Mouse (Mus musculus) neutrophil, adult 5-6 weeks (primary cell): Measurements from ENCODE around the gene Ubtd2. TPM values are rescaled to one million over a fixed set of nuclear protein-coding genes. Genes with fewer than 3 reads are reported as not detected.

ENCODE experiments used
- ATAC-seq: fragments of 151-379, 151-347 bp; 2 replicates; pipeline ENCODE4 v1.8.0; 2017; ENCODE audit warnings: mild to moderate bottlenecking, moderate TSS enrichment; ENCODE audit not compliant: insufficient number of reproducible peaks, poor library complexity, low FRiP score, severe bottlenecking; ENCODE audit errors: extremely low read depth
- total RNA-seq: library from RNA; stranded (forward); fragments of 200-1000 nt; gene quantifications from 2 replicates; pipeline ENCODE4 v1.2.3, GENCODE M21; 2017

Ubtd2 gene
- total RNA-seq, 1 experiment from 2014 or later: 6.9 TPM

DNA sequence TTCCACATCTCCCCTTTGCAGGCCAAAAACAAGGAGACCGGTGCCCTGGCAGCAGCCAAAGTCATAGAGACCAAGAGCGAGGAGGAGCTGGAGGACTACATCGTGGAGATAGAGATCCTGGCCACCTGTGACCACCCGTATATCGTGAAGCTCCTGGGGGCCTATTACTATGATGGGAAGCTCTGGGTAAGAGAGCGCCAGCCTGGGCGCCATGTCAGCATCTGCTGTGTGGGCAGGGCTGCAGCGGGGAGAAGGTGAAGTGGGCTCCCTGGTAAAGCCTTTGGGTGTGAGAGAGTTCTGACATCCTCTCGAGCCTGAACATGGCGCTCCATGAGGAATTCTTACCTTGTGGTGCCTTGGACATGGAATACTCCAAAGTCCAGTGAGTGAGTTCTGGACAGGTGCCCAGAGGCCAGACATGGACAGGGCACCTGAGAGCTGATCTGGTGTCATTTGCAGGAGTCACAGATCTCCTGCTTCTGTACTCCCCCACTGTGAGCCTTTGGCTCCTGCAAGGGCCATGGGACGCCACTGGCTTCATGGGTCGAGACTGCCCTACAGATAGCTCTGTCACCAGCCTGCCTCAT lies 100.0 kb downstream of the Ubtd2 start:
- ATAC-seq: no peak

DNA sequence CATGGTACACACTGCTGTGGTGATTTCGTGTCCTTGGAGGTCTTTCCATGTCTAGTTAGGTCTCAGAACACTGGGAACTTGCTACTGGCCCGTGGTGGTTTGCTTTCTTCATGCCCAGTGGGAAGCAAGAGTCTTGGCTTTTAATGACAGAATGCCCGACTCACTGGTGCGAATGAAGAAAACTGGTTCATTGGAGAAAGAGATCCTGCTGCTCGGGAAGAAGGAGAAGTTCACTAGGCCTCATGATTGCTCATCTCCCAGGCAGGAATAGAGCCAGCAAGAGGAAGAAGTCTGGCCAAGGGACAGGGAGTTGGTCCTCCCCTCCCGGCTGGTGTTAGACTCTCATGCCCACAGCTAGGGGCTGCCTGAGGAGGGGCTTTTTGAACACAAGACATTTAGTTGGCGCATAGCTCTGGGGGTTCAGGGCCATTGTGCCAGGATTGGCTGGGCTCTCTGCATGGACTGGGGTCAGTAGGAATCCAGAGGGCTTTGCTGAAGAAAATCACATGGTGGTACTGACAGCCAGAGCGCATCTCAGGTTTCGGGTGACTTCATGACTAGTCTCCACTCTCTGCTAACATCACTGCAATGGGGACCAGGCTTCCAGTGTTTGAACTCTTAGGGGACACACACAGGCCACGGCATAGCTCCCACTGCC lies 101.3 kb downstream of the Ubtd2 start:
- ATAC-seq: no peak

DNA sequence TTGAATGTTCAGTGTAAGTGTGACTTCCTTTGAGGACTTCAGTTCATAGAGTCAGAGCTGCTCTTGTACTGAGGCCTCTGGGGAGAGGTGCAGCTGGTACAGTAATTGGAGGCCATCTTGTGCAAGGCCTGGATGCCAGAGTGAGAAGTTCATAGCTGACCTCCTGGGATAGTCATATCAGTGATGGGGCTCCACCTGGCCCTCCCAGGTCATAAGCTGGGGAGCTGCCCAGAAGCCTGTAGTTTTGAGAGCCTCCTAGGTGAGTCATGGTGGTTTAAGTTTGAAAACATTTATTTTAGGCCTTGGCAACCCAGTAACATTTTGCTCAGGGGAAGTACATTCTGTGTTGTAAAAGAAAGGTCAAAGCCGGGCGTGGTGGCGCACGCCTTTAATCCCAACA lies 102.9 kb downstream of the Ubtd2 start:
- peak; percentile 20; the same call in 1 of the 2 replicates for ATAC-seq

DNA sequence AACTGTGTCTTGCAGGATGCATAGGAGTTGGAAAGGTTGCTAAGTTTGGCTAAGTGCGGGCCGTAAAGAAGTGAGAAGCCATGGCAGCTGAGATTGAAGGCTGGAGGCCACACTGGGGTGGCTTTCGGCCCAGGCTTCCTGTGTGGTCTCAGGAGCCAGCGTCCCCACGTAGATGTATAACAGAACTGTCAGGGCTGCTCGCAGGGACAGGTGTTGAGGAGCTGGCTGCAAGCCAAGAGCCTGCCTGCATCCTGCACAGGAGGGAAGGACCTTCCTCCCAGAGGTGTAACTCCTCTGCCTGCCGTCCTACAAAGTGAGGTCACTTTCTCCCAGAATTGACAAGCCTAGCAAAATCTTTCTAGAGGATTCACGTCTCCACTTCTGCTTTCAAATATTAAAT lies 103.5 kb downstream of the Ubtd2 start:
- no peak for ATAC-seq

DNA sequence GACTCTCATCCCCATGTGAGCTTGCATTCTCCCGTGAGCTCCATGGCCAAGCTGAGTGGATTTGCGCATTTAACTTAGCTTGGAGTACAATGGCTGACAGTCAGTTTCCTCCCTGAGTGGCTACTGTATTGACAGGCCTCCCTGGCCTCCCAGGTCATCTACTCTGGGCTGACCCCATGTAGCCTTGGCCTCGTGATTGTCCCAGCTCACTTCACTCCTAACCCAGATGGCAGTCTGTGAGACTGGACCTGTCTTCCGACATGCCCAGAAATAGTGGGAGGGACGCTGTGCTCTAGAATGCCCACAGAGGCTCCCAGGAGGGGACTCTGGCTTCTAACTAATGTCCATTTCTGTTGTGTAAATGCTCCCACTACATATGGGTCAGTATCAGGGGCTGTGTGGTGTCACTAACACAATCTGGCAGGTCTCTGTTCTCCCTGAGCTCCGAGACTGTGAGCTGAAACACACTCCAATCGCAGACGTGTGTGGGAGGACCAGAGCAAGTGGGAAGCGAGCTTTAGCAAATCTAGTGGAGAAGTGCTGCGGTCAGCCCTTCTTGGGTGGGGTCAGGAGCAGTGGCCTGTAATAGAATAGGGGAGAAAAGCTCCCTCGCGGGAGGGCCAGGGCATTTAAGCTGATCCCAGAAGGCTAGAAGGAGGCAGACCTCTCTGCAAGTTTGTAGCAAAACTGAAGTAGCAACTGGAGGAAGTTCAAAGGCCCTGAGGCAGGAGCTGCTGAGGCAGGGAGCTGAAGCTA lies 105.0 kb downstream of the Ubtd2 start:
- no peak for ATAC-seq

DNA sequence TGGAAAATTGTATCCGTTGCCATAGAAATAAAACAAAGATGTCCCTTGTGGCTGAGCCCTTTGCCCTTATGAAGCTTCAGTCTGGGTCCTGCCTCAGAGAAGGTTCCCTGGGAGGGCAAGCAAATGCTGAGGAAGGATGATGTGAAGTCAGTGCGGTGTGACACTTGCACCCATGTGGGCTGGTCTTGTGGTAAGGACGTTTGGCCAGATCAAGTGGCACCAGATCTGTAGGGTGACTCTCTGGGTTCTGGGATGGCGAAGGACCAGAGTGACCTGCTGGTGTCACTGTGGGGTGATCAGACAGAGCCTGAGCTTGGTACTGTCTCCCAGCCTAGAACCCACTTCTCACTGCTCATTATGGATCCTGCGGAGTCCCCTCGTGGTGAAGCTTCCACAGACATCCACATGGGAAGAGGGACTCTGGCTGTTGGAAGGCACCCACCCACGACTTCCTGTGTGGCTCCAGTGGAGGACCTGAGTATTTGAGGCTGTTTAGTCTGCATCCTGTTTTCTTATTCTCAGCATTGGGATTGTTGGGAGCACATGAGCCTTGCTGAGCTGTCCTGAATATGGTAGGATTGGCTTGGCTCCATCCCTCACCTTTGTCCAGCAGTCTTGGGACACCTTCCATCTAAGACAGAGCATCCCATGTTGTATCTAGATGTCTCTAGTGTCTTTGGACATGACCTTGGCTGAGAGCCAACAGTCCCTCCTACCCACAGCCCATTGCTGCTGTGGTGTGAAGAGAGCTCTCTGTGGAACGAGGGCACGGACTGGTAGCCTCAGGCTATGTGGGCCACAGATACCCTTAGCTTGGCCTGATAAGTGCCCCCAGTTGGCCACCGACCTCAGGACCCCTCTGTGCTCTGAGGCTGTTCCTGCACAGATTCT lies 106.5 kb downstream of the Ubtd2 start:
- no peak for ATAC-seq

DNA sequence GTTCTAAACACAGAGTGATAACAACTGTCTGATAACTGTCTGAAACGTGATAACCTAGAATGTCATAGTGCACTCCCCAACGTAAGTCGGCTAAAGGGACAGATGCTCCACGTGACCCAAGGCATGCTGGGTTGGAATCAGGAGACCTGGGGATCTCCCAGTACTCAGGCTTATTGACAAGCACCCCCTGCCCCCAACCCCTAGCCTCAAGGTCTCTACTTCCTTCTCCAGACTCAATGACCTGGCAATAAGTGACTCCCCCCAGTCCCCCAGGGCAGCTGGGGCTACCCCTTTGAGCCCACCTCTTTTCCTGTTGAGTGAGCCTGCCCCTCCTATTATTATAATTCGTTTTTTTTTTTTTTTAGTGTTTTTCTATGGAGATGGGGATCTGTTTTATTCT lies 107.5 kb downstream of the Ubtd2 start:
- ATAC-seq: no peak

DNA sequence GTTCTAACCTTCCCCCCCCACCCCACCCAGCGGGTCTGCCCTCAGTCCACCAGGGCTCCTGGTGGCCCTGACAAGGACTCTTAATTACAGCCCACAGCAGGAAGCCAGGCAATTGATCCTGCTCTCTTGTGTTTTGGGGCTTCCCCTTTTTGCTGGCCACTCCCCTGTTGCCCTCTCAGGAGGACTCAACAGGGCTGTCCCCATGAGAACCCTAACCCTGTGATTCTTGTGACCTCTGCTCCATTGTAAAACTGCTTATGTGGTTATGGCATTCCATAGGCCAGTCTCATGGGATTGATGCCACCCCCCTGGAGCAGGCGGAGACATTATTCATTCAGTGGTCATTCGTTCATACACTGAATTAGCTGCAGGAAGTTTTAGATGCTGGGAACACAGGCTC lies 108.5 kb downstream of the Ubtd2 start:
- ATAC-seq: peak; percentile 49

DNA sequence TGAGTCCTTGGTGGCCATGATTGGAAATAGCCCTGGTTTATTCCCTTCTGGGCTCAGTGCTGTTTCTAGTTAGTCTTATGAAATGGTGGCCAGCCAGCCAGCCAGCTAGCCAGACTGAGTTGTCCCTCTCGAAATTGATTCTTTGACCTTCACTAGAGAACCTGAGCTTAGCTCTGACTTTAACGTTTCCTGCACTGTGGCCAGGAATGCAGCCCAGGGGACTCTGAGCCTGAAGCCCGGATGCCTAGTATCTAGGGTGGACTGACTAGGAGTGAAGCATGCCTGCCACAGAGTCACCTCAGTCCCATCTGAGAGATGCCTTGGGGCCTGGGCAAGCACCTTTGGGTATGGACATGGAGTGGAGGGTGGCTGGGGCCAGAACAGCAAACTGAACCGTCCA lies 109.5 kb downstream of the Ubtd2 start:
- ATAC-seq: no peak

DNA sequence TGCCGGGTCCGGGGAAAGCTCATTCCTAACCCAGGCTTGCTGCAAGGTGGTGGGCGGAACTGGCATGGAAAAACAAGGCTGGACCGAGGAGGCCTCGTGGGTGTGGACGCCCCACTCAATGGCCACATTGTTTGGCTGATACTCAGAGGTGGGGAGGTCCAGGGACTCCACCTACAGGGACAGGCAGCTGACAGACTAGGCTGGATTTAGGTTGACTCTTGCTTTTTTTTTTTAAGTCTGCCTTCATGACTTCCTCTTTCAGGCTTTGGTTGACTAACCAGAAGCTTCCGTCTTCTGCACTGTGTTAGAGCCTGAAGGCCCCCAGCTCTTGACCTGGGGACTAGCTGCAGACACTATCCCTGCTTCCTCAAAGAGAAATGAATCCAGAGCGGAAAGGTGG lies 109.9 kb downstream of the Ubtd2 start:
- peak; percentile 77 for ATAC-seq

DNA sequence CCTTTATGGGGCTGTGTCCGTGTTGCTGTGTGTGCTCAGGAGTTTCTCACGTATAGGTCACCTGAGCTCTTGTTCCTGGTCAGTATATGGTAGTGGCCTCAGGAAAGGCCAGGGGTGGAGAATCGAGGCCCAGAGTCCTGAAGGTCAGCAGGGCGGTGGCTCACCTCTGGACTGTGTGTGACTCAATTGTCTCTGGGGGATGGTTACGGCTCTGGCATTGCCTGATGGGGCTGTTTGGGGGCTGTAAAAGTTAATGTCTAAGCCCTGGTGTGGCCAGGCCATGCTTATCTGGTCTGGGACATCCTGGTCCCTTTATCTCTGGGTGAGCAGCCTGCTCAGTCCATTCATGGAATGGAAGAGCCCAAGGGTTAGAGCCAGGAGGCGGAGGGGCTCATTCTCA lies 111.0 kb downstream of the Ubtd2 start:
- ATAC-seq: no peak

Other genes with a start within 250 kb of the Ubtd2 start
- gene Snrnp25, start 250.0 kb upstream of the Ubtd2 start, total RNA-seq: 13.7 and 25.4 TPM in 2 replicates
- gene Rhbdf1, start 233.1 kb upstream of the Ubtd2 start, total RNA-seq: 3.6 and 4.7 TPM in 2 replicates
- 14.1 and 15.0 TPM in 2 replicates for gene Mpg, start 228.9 kb upstream of the Ubtd2 start, total RNA-seq
- gene Nprl3, start 187.7 kb upstream of the Ubtd2 start, total RNA-seq: 33.8 and 35.5 TPM in 2 replicates
- gene Hba-x, start 179.0 kb upstream of the Ubtd2 start, total RNA-seq: not detected in 2 replicates
- 3,990 and 4,153 TPM in 2 replicates for gene Hba-a1, start 171.9 kb upstream of the Ubtd2 start, total RNA-seq
- 1.2 TPM in 1 of 2 replicates, not detected in the other for gene Hbq1b, start 168.4 kb upstream of the Ubtd2 start, total RNA-seq
- gene Hba-a2, start 158.9 kb upstream of the Ubtd2 start, total RNA-seq: 33,715 and 35,496 TPM in 2 replicates
- 0.98 TPM in 1 of 2 replicates, not detected in the other for gene Hbq1a, start 155.3 kb upstream of the Ubtd2 start, total RNA-seq
- gene Sh3pxd2b, start 107.5 kb upstream of the Ubtd2 start, total RNA-seq: 0.23 and 0.25 TPM in 2 replicates
- gene Efcab9, start 76.7 kb downstream of the Ubtd2 start, total RNA-seq: 4.5 and 4.9 TPM in 2 replicates
- gene Stk10, start 77.9 kb downstream of the Ubtd2 start, total RNA-seq: 193 and 200 TPM in 2 replicates
- 49.9 and 58.7 TPM in 2 replicates for gene Fbxw11, start 187.4 kb downstream of the Ubtd2 start, total RNA-seq